Mouse (Mus musculus) midbrain, embryonic 16.5 days (tissue): ENCODE results near the gene Efcab6. TPM values are rescaled to one million over a fixed set of nuclear protein-coding genes. Genes with fewer than 3 reads are reported as not detected.

Source experiments
- ATAC-seq: fragments of 200-750 bp; cut with Nextera tagmentation; 2 replicates; pipeline ENCODE4 v1.8.0; 2017; ENCODE audit warnings: moderate TSS enrichment
- H3K27ac ChIP-seq: fragments of 300-500 bp; sonication (generic); 2 replicates; pipeline ENCODE4 v1.5.1; 2014; ENCODE audit warnings: mild to moderate bottlenecking, low read length, mixed read lengths
- H3K27me3 ChIP-seq: fragments of 300-500 bp; sonication (generic); 2 replicates; pipeline ENCODE4 v1.6.1; 2014; ENCODE audit warnings: low read depth, low read length, mixed read lengths; ENCODE audit not compliant: control insufficient read depth, insufficient read depth
- H3K36me3 ChIP-seq: fragments of 300-500 bp; sonication (generic); 2 replicates; pipeline ENCODE4 v1.6.1; 2014; ENCODE audit warnings: mild to moderate bottlenecking, low read length, moderate library complexity, mixed read lengths; ENCODE audit not compliant: control insufficient read depth, insufficient read depth
- H3K4me1 ChIP-seq: fragments of 300-500 bp; sonication (generic); 2 replicates; pipeline ENCODE4 v1.6.1; 2014; ENCODE audit warnings: mild to moderate bottlenecking, low read length, mixed read lengths; ENCODE audit not compliant: control insufficient read depth, insufficient read depth
- H3K4me2 ChIP-seq: fragments of 300-500 bp; sonication (generic); 2 replicates; pipeline ENCODE4 v1.6.1; 2014; ENCODE audit warnings: mild to moderate bottlenecking, low read length, mixed read lengths
- H3K4me3 ChIP-seq: fragments of 300-500 bp; sonication (generic); 2 replicates; pipeline ENCODE4 v1.5.1; 2014; ENCODE audit warnings: low read depth, mild to moderate bottlenecking, low read length, moderate library complexity, mixed read lengths
- H3K9ac ChIP-seq: fragments of 300-500 bp; sonication (generic); 2 replicates; pipeline ENCODE4 v1.6.1; 2014; ENCODE audit warnings: low read depth, low read length, mixed read lengths
- H3K9me3 ChIP-seq: fragments of 300-500 bp; sonication (generic); replicated peaks from 2 replicates; pipeline ENCODE4 v1.6.1; 2014; ENCODE audit warnings: mild to moderate bottlenecking, low read length, mixed read lengths; ENCODE audit not compliant: control insufficient read depth, poor library complexity, severe bottlenecking
- WGBS: fragments of 180-500 bp; shearing (Covaris S2); extraction: QIAGEN DNeasy Blood & Tissue Kit; methylation state at CpG from one replicate; pipeline ENCODE4 v1.1.7; 2014; 5-methylcytosine and 5-hydroxymethylcytosine counted together
- polyA plus RNA-seq: library from polyadenylated mRNA; unstranded; fragments of >200 nt; fragmentation: Nextera tagmentation; extraction: Ambion mirVana; gene quantifications from 2 replicates; pipeline ENCODE4 v1.2.1, GENCODE M21; 2015

Efcab6 gene
- polyA plus RNA-seq, 1 experiment from 2014 or later: 1.5 TPM

DNA sequence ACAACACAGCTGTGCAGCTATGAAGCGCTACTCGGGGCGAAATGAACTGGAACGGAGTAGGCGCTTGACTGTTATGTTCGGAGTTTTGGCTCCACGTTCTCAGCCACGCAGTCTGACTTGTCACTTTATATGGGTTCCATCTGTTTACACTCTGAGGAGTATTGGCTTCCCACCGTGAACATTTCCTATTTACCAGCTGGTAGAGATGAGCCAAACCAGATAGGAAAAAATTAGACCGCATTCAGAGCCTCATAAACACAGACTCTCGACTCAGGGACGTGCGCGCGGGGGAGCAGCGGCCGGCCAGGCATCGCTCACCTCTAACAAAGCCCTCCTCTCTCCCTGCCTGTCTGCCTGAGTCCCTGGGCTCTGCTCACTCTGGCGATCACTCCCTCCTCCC is 67.1 kb downstream of the Efcab6 start:
- peak overlapping the region; percentile 40 for H3K4me2 ChIP-seq
- H3K27ac ChIP-seq: no peak overlapping the region; the same call in 1 of the 2 replicates
- 0 out of 2 replicates have a peak overlapping the region, but pooled peaks have one; percentile 14 for H3K9ac ChIP-seq
- 6% methylated on average over 19 of the region's 19 CpGs for WGBS
- no peak for ATAC-seq
- peaks cover 2% of the 10 kb centered on the region; the same call in 1 of the 2 replicates for H3K4me1 ChIP-seq
- H3K36me3 ChIP-seq: no peaks in the 10 kb centered on the region
- no peaks in the 10 kb centered on the region for H3K27me3 ChIP-seq
- H3K4me3 ChIP-seq: peak overlapping the region; percentile 16
- H3K9me3 ChIP-seq: no peaks in the 10 kb centered on the region

DNA sequence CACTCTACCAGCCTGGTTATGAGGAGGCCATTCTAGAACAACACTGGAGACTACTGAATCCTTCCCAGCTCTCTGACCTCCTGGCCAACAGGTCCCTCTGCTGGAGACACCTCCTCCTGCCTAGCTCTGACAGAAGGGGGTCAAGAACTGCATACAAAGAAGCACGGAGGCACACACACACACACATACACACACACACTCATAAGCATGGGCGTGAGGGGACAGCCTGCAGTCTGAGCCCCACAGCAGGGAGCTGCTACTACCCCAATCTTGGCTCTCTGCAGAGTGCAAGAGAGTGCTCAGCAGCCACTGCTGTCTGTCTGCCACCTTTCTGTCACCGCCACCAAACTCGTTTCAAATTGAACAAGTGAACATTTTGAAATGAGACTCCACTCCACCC is 67.6 kb downstream of the Efcab6 start:
- H3K27ac ChIP-seq: no peak overlapping the region
- no peak overlapping the region; the same call in 1 of the 2 replicates for H3K4me2 ChIP-seq
- no peak; the same call in 1 of the 2 replicates for ATAC-seq

GRCm38 (mm10) chr15:83996864-83997263 is 68.3 kb downstream of the Efcab6 start:
- ATAC-seq: no peak
- 43% methylated on average over 7 of the region's 7 CpGs for WGBS
- Histone ChIP-seq H3K9me3 (no peaks in the 10 kb centered on the region), H3K4me1 (peaks cover 2% of the 10 kb centered on the region; the same call in 1 of the 2 replicates), H3K4me3 (no peak overlapping the region), H3K36me3 (no peaks in the 10 kb centered on the region), H3K27ac (peak overlapping the region; percentile 47; the same call in 1 of the 2 replicates), H3K9ac (0 out of 2 replicates have a peak overlapping the region, but pooled peaks have one; percentile 25), H3K4me2 (no peak overlapping the region), H3K27me3 (no peaks in the 10 kb centered on the region)

More for the DNA sequence above, 67.6 kb downstream of the Efcab6 start:
- H3K4me1 ChIP-seq: peaks cover 2% of the 10 kb centered on the region; the same call in 1 of the 2 replicates
- 0 out of 2 replicates have a peak overlapping the region, but pooled peaks have one; percentile 1 for H3K9ac ChIP-seq
- 19% methylated on average over 4 of the region's 4 CpGs for WGBS
- no peaks in the 10 kb centered on the region for H3K27me3 ChIP-seq
- no peaks in the 10 kb centered on the region for H3K9me3 ChIP-seq
- H3K4me3 ChIP-seq: no peak overlapping the region
- H3K36me3 ChIP-seq: no peaks in the 10 kb centered on the region

GRCm38 (mm10) chr15:83992191-83992590 is 73.0 kb downstream of the Efcab6 start:
- ATAC-seq: no peak
- no peak overlapping the region for H3K27ac ChIP-seq

DNA sequence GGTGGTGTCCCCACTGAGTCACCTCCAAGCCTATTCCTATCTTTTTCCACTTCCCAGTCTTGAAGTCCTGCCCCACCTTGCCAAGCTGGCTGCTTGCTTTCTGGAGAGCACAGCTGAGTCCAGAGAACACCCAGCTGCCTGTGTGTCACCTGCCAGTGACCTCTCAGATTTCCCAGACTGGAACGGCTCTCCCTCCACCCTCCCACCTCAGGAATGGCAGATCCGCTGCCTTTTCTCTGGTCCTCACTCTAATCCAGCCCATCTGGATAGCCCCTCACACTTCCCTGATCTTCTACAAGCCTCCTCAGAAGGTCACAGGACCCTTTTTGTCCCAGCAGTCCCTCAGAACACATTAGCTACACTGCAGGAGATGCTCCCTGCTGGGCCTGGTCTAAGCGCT is 73.7 kb downstream of the Efcab6 start:
- 6% methylated on average over 3 of the region's 3 CpGs for WGBS
- Histone ChIP-seq H3K9me3 (no peaks in the 10 kb centered on the region), H3K4me2 (no peak overlapping the region), H3K9ac (no peak overlapping the region), H3K4me3 (no peak overlapping the region), H3K4me1 (peaks cover 4% of the 10 kb centered on the region; the same call in 1 of the 2 replicates), H3K27me3 (no peaks in the 10 kb centered on the region), H3K36me3 (no peaks in the 10 kb centered on the region), H3K27ac (no peak overlapping the region)
- ATAC-seq: no peak

More at GRCm38 (mm10) chr15:83992191-83992590, 73.0 kb downstream of the Efcab6 start:
- Histone ChIP-seq H3K9ac (no peak overlapping the region), H3K36me3 (no peaks in the 10 kb centered on the region), H3K27me3 (no peaks in the 10 kb centered on the region), H3K9me3 (no peaks in the 10 kb centered on the region), H3K4me1 (0 out of 2 replicates have a peak, but pooled peaks cover 2% of the 10 kb centered on the region), H3K4me3 (no peak overlapping the region), H3K4me2 (no peak overlapping the region)
- 89% methylated on average over 15 of the region's 15 CpGs for WGBS

- H3K4me2 ChIP-seq: no peak overlapping the region
- peaks cover 4% of the 10 kb centered on the region; the same call in 1 of the 2 replicates for H3K4me1 ChIP-seq
- no peak overlapping the region for H3K9ac ChIP-seq
- ATAC-seq: no peak
- H3K4me3 ChIP-seq: no peak overlapping the region
- no peaks in the 10 kb centered on the region for H3K36me3 ChIP-seq
- no peak overlapping the region for H3K27ac ChIP-seq
- no peaks in the 10 kb centered on the region for H3K9me3 ChIP-seq
- H3K27me3 ChIP-seq: no peaks in the 10 kb centered on the region
- WGBS: 90% methylated on average over 5 of the region's 5 CpGs
Observed at GRCm38 (mm10) chr15:83989241-83989640, 75.9 kb downstream of the Efcab6 start.

- no peaks in the 10 kb centered on the region for H3K36me3 ChIP-seq
- H3K9me3 ChIP-seq: no peaks in the 10 kb centered on the region
- no peak overlapping the region for H3K27ac ChIP-seq
- no peak overlapping the region for H3K4me3 ChIP-seq
- WGBS: 24% methylated on average over 7 of the region's 7 CpGs
- H3K9ac ChIP-seq: no peak overlapping the region
- no peak for ATAC-seq
- peaks cover 4% of the 10 kb centered on the region; the same call in 1 of the 2 replicates for H3K4me1 ChIP-seq
- no peaks in the 10 kb centered on the region for H3K27me3 ChIP-seq
- no peak overlapping the region for H3K4me2 ChIP-seq
Observed at GRCm38 (mm10) chr15:83988087-83988486, 77.1 kb downstream of the Efcab6 start.

DNA sequence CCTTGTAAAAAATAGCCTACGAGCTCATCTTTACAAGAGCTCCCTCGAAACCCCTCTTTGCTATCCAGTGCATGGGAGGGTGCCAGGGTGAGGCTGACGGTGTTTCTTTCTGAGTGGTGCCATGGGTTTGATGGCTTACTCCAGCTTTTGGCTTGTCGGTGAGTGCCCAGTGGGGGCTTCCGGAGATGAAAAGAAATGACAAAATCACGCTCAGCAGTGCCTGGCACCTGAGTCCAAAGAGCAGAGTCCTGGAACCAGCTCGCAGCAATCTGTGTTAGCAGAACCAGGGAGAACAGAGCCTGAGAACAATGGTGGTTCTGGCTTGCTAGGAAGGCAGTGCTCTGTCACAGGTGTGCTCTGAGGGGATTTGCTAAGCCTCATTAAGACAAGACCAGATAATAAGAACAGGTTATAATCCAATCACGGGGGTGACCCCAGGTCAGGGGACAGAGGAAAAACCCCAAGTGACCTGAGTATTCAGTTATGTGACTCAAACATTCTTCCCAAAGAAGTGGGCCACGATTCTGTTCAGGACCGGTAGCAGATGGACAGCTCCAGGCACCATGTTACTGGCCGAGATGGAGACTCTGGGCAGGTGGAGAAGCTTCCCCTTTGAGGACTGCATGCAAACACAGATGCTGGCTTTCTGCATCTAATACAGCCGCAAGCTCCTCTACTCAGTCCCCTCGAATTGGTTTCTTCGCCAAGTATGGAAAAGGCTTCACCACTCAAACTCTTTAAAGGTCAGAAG is 82.8 kb downstream of the Efcab6 start:
- no peak overlapping the region for H3K9ac ChIP-seq
- ATAC-seq: no peak
- H3K27me3 ChIP-seq: no peaks in the 10 kb centered on the region
- H3K4me2 ChIP-seq: no peak overlapping the region
- H3K27ac ChIP-seq: no peak overlapping the region
- WGBS: 60% methylated on average over 14 of the region's 14 CpGs
- H3K4me1 ChIP-seq: peaks cover 2% of the 10 kb centered on the region; the same call in 1 of the 2 replicates
- no peaks in the 10 kb centered on the region for H3K36me3 ChIP-seq
- H3K4me3 ChIP-seq: no peak overlapping the region
- no peaks in the 10 kb centered on the region for H3K9me3 ChIP-seq

- H3K27me3 ChIP-seq: no peaks in the 10 kb centered on the region
- ATAC-seq: no peak
Observed at GRCm38 (mm10) chr15:83978865-83979264, 86.3 kb downstream of the Efcab6 start.

More at GRCm38 (mm10) chr15:83978865-83979264, 86.3 kb downstream of the Efcab6 start:
- Histone ChIP-seq H3K27ac (no peak overlapping the region), H3K9ac (no peak overlapping the region), H3K4me1 (no peaks in the 10 kb centered on the region), H3K36me3 (no peaks in the 10 kb centered on the region), H3K4me3 (no peak overlapping the region), H3K9me3 (no peaks in the 10 kb centered on the region), H3K4me2 (no peak overlapping the region)
- 53% methylated on average over 6 of the region's 6 CpGs for WGBS
